Mouse (Mus musculus) urinary bladder, postnatal 25 days (tissue): Measurements from ENCODE around the gene Itpka.

Experiments
- DNase-seq: peaks from one replicate; pipeline ENCODE4 v3.0.0; 2022; ENCODE audit warnings: low spot score

Gene Itpka

GRCm38 (mm10) chr2:119757601-119758100 lies 15.5 kb downstream of the Itpka start:
- no peak for DNase-seq

DNA sequence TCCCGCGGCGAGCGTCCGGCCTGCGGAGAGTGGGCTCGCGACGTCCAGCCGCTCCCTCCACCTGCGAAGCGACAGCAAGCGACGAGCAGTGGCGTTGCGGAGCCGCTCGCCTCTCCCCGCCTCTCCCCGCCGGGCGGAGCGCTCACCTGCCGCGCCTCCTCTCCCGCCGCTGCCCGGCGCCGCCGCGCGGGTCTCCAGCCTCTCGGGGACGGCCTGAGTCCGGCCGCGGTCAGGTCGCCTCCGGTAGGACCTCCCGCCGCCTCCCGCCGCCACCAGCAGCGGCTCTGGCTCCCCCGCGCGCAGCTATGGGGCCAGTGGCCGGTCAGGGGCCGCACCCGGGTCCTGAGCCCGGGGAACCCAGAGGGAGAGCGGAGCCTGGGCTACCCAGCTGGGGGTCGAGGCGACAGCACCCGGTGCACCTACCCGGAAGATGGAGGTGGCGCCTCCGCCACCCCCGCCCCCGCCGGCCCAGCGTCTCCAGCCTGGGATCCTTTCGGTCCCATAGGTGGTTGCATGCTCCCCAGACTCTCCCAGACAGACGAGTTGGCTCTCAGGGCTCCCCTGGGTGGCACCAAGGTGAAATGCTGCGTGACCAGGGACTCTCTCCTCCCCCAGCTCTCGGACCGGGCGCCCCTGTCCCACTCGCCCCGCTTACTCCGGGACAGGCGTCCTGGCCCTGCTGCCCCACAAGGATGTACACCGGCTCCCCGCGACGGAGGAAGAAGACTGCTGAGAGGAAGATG lies 16.1 kb downstream of the Itpka start:
- DNase-seq: peak; percentile 11

DNA sequence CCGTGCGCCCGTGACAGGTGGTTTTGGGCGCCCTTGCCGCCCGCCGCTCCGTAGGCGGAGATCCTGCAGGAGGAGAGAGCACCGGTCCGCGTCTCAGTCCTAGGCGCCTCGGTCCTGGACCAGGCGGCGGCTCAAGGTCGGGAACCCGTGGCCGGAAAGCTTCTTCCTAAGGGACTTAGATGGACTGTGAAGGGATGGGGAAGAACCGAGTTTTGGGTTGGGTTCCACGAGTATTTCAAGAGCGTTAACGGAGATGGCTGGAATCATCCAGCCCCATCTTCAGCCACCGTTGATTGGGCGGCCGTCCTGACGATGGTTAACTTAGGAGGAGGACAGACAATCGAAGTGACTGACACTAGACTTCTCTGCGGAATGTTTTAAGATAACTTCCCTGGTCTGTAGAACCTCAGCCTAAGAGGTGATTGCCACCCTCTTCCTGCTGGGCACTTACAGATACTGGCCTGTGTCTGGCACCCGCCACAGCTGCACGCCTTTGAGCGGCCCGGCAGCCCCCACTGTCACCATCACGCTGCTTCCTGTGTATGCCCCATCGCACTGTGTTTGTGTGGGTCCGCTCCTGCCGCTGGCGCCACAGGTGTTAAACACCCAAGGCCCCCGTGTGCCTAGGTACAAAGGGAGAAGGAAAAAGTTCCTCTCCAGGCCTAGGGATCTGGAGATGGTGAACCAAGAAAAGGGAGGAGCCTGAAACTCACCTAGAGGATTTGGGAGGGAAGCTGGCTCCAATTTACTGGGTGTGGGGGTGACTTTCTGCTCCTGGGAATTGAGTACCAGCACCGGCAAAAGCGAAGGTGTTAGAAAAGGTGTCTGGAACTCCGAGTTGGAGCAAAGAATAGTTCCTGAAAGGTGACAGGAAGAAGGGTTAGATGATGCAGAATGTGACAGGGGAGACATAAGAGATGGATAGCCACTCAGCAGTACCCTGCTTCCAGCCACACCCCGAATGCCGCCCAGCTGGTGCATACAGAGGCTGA lies 17.0 kb downstream of the Itpka start:
- DNase-seq: no peak

DNA sequence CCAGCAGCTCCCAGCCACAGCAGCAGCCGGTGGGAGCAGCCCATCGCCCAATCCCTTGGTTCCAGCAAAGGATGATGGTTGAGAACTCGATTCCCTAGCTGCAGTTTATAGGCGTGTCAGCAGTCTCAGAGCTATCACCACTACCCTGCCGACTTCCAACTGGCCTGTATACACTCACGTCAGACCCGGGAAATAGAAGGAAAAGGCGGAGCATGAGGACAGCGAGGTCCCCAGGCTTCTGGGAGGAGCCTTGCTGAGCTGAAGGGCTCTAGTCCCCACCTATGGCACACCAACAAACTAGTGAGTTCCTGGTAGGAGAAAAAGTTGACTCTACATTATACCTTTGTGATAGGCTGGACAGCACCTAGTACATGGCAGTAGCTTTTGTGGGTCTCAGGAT lies 18.1 kb downstream of the Itpka start, which contains the start of gene Ltk:
TSS of gene Ltk (minus strand) at position 181 of the 400 bp plus-strand sequence.
- no peak for DNase-seq

GRCm38 (mm10) chr2:119762276-119762675 lies 20.1 kb downstream of the Itpka start:
- DNase-seq: no peak

DNA sequence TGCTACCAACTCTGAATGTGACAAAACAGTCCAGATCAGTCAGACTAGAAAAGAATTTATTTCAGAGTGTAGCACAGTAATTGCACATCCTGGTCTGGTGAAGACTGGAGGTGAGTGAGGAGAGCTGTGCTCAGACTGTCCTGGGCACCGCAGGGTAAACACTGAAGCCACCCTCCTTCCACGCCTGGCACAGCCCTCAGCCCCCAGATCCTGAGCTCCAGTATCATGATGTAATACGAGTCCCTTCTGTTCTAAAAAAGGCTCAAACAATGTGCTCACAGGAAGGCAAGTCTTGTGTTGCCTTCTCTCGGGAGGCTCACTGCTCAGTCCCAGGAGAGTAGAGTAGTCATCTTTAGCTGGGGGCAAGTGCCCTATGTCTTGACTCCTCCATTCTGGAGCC lies 21.8 kb downstream of the Itpka start:
- no peak for DNase-seq

GRCm38 (mm10) chr2:119767246-119767645 lies 25.1 kb downstream of the Itpka start:
- no peak for DNase-seq

DNA sequence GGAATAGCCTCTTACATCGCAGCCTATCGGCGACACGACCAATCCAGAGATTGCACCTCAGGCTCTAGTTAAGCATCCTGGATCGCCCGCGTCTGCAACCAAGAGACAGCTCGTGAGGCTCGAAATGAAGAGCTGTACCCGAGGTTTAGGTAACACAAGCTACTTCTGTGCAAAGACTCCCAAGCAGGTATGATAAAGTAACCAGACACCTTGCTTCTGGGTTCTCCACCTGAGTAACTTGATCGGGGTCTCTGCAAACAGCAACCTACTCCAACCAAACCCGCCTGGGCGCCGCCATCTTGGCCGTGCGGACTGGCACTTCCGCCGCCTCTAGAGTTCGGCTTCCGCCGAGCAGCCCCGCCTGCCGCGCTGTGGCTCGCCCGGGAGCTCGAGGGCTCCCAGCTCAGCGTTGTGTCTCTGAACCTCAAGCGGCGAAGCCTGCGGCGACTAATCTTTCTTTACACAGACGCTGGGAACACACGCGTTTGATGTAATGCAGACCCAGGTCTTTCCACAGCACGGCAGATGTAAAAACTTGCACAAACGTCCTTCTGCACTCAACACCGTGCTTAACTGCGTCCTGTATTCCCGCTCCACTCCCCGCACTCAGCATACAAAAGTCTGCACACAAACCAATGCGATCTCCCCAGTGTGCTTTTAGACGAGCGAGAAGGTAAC lies 45.2 kb downstream of the Itpka start, which contains the start of gene Rpap1:
TSS of gene Rpap1 (minus strand) at position 332 of the 678 bp plus-strand sequence.
- DNase-seq: peak; percentile 78

DNA sequence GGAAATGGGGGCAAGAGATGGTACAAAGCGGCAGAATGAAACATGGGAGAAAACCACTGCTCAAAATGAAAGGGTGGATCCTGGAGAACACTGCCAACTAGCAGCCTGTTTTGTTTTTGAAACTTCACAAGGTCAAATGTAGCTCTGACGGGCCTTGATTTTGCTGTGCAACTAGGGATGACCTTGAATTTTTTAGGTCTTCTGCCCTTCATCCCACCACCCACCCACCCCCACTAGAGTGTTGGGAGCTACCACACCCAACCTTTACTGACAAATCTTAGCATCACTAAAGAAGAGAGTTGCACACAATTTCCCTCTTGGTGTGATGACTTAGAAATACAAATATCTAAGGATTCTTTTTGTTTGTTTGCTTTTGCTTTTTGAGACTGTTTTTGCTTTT lies 47.9 kb downstream of the Itpka start:
- DNase-seq: no peak

DNA sequence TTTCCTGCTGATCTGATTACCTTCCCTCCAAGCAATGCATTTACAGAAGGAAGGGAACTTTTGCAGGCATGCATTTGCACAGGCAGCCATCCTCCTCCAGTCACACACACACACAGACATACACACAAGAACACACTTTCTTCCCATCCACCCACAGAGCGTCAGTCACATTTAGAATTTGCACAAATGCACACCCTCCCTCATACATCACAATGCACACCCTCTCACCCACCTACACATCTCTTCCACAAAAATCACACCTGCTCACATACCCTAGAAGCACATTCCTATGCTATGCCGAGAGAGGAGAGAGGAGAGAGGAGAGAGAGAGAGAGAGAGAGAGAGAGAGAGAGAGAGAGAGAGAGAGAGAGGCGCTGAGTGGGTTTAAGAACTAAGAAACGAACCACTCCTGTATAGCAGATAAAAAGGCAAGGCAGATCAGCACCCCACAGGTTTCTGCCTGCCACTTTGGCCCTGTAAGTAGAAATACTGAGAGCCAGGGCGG lies 55.2 kb downstream of the Itpka start, which contains the start of gene Tyro3:
TSS of gene Tyro3 (plus strand) at position 455 of the 505 bp plus-strand sequence.
- no peak for DNase-seq

DNA sequence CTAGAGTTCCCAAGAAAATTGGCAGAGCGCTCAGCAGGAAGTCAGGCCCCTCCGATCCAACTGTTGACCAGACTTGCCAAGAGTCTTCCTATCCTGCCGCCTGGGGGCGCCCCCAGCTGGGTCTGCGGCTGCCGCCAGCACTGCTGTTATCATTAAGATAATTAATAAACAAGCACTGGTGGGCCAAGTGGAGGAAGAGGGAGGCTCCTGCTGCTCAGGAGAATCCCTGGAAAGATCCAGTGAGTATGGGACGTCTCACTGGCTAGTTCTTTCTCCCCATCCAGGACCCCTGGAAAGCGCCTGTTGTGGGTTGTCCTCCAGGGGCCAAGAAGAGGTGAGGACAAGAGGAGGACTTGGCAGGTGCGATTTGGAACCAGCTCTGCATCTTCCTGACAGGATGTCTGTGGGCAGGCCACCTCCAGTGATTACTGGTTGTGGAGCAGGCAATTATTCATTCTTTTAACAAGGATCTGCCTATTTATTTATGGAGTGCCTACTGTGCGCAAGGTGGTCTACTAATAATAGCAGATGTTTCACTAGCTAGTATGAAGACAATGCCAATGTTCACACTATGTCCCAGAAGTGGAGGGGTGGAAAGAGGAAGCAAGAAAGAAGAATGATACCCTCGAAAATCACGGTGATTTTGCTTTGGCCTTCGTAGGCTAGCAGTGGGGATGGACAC lies 56.2 kb downstream of the Itpka start:
- DNase-seq: peak; percentile 60

GRCm38 (mm10) chr2:119799181-119799960 lies 57.2 kb downstream of the Itpka start:
- DNase-seq: peak; percentile 43

DNA sequence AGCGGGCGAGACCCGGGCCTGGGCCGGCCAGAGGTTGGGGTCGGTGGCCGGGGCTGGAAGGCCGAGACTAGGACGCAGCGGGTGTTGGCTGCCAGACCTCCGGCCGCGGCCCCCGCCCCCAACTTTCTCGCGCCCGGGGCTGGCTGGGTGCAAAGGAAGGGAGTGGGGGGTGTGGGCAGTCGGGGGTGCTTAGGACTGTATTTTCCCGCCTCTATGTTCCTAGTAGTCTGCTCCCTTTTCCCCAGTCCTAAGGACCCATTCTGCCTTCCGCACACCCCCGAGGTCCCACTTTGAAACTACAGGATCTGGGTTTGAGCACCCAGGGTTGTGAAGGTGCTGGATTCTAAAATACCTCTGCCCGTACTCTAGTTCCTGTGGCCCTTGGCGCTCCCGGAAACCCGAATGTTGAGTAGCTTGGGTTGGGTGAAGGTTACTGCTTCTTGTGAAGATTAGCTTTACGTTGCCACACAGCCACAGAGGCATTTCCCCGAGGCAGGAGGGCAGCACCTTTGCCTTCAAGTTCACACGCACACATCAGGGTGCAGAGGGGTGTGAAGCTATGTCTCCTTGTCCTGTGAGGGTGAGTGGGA lies 57.9 kb downstream of the Itpka start:
- no peak for DNase-seq
